Mouse (Mus musculus) G1E (cell line): ENCODE results near the gene Olfr1130. TPM values are rescaled to one million over a fixed set of nuclear protein-coding genes. Genes with fewer than 3 reads are reported as not detected.
"Not testable (repeated sequence)": the region's sequence is repeated elsewhere in the genome, so short reads cannot be mapped to it uniquely, and the experiment has no call there.

Source experiments
- ATAC-seq: 2 replicates; pipeline ENCODE4 v1.8.0; 2016; ENCODE audit warnings: mild to moderate bottlenecking; ENCODE audit not compliant: insufficient number of reproducible peaks, poor library complexity, low FRiP score, severe bottlenecking; ENCODE audit errors: extremely low read depth
- DNase-seq: peaks from one replicate; pipeline ENCODE4 v3.0.0; 2012; ENCODE audit warnings: low spot score
- H3K27me3 ChIP-seq: 2 replicates; pipeline ENCODE4 v1.6.1; 2012; ENCODE audit warnings: mild to moderate bottlenecking, low read length, inconsistent platforms; ENCODE audit not compliant: insufficient read depth
- H3K36me3 ChIP-seq: replicated peaks from 2 replicates; pipeline ENCODE3; 2012; ENCODE audit warnings: mild to moderate bottlenecking, inconsistent platforms
- H3K4me1 ChIP-seq: 2 replicates; pipeline ENCODE4 v1.6.1; 2012; ENCODE audit warnings: low read depth, low read length, inconsistent platforms, mixed read lengths; ENCODE audit not compliant: insufficient read depth
- H3K4me3 ChIP-seq: 2 replicates; pipeline ENCODE4 v1.5.1; 2012; ENCODE audit warnings: low read depth, mild to moderate bottlenecking, inconsistent platforms, low read length, moderate library complexity, mixed read lengths
- H3K9me3 ChIP-seq: replicated peaks from 2 replicates; pipeline ENCODE4 v1.6.1; 2012; ENCODE audit warnings: inconsistent platforms
- CTCF ChIP-seq: IDR thresholded peaks from 2 replicates; pipeline ENCODE4 v1.5.1; 2012; ENCODE audit warnings: low read depth, low read length, inconsistent platforms, mixed read lengths
- GATA1 ChIP-seq: IDR thresholded peaks from 2 replicates; pipeline ENCODE4 v1.6.1; 2012; ENCODE audit warnings: borderline replicate concordance, low read length, inconsistent platforms, mixed read lengths
- GATA2 ChIP-seq: IDR thresholded peaks from 2 replicates; pipeline ENCODE4 v1.6.1; 2012; ENCODE audit warnings: low read depth, low read length, inconsistent platforms, borderline replicate concordance
- POLR2AphosphoS5 ChIP-seq: IDR thresholded peaks from 2 replicates; pipeline ENCODE4 v1.6.1; 2012; ENCODE audit warnings: low read depth, low read length, inconsistent platforms; ENCODE audit not compliant: insufficient replicate concordance
- TAL1 ChIP-seq: conservative IDR thresholded peaks from 2 replicates; pipeline ENCODE4 v1.6.1; 2012; ENCODE audit warnings: low read depth, low read length, inconsistent platforms, mixed read lengths
- polyA plus RNA-seq: library from polyadenylated mRNA; stranded (reverse); fragments of >175 nt; gene quantifications from 2 replicates; pipeline ENCODE4 v1.2.3, GENCODE M21; 2012
- total RNA-seq, 2 experiments: library from RNA; stranded (forward) in 1 of 2; stranded (reverse) in 1 of 2; fragments of 200-1000 nt in 1 of 2; fragments of >200 nt in 1 of 2; fragmentation: Nextera tagmentation in 1 of 2; gene quantifications; 2 replicates each; pipeline ENCODE4 v1.2.3; 2014 to 2017

Gene Olfr1130
- total RNA-seq (2014; fragmentation: Nextera tagmentation): not detected in 2 replicates
- total RNA-seq (2017): 0.11 and 0.12 TPM in 2 replicates
- not detected in 2 replicates for polyA plus RNA-seq

- not testable (repeated sequence) for H3K4me3 ChIP-seq, DNase-seq, ATAC-seq, H3K4me1 ChIP-seq, H3K27me3 ChIP-seq, H3K36me3 ChIP-seq
- peaks cover 11% of the 10 kb centered on the region; the same call in 1 of the 2 replicates for H3K9me3 ChIP-seq
Observed at GRCm38 (mm10) chr2:87605912-87606311, at the start of gene Olfr1130. Gene Olfr1130, plus strand, starts transcription at chr2:87606212.

GRCm38 (mm10) chr2:87573602-87574001 lies 32.4 kb upstream of the Olfr1130 start, which contains the start of gene Olfr1129:
Gene Olfr1129, plus strand, starts transcription at chr2:87573902.
- H3K4me1 ChIP-seq, ATAC-seq, H3K36me3 ChIP-seq, DNase-seq, H3K4me3 ChIP-seq, H3K27me3 ChIP-seq, H3K9me3 ChIP-seq: not testable (repeated sequence)

- DNase-seq (no peak), ATAC-seq (no peak)
- no peak for TF ChIP-seq CTCF
- no peak for TF ChIP-seq TAL1
- TF ChIP-seq POLR2AphosphoS5: no peak
- TF ChIP-seq GATA2: no peak
- TF ChIP-seq GATA1: no peak
Observed at GRCm38 (mm10) chr2:87626804-87627203, 20.8 kb downstream of the Olfr1130 start, which contains the start of gene Olfr1131. Gene Olfr1131, plus strand, starts transcription at chr2:87627104.

GRCm38 (mm10) chr2:87637435-87637834 lies 31.4 kb downstream of the Olfr1130 start, which contains the start of gene Olfr1132:
Gene Olfr1132, minus strand, starts transcription at chr2:87637535.
- TF ChIP-seq POLR2AphosphoS5 (no peak), GATA1 (no peak), GATA2 (no peak), TAL1 (no peak), CTCF (no peak)
- Histone ChIP-seq H3K4me1 (no peaks in the 10 kb centered on the region), H3K36me3 (no peaks in the 10 kb centered on the region), H3K4me3 (no peak within 1 kb of the TSS), H3K9me3 (no peaks in the 10 kb centered on the region), H3K27me3 (no peaks in the 10 kb centered on the region)
- DNase-seq: no peak
- ATAC-seq: no peak

More at GRCm38 (mm10) chr2:87626804-87627203, 20.8 kb downstream of the Olfr1130 start, which contains the start of gene Olfr1131:
- no peak within 1 kb of the TSS for H3K4me3 ChIP-seq
- H3K27me3 ChIP-seq: no peaks in the 10 kb centered on the region
- peaks cover 5% of the 10 kb centered on the region for H3K9me3 ChIP-seq
- no peaks in the 10 kb centered on the region for H3K4me1 ChIP-seq
- H3K36me3 ChIP-seq: no peaks in the 10 kb centered on the region

GRCm38 (mm10) chr2:87642441-87642840 lies 36.4 kb downstream of the Olfr1130 start:
- Histone ChIP-seq H3K4me3 (no peak overlapping the region), H3K9me3 (no peaks in the 10 kb centered on the region), H3K4me1 (no peaks in the 10 kb centered on the region), H3K36me3 (no peaks in the 10 kb centered on the region), H3K27me3 (no peaks in the 10 kb centered on the region)
- DNase-seq (no peak), ATAC-seq (no peak)
- no peak for TF ChIP-seq GATA2
- no peak for TF ChIP-seq POLR2AphosphoS5
- no peak for TF ChIP-seq CTCF
- no peak for TF ChIP-seq TAL1
- no peak for TF ChIP-seq GATA1

DNA sequence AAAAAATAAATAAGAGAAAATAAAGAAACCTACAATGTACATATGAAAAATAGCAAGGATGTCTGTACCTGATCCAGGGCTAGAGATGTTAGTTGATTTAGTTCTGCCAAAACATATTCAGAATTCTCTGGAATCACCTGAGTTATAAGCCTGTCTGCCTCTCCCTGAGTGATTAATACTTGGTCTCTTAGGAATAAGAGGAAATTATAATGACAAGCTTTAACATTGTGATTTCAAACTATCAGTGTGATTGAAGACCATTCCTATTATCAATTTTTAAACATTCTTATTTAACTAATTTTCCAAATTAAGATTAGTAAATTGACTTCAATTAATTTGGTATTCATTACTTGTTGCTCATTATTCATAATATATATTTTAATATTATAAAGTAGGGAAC lies 41.3 kb downstream of the Olfr1130 start, which contains the start of gene Olfr1133:
Gene Olfr1133 (minus strand): TSS at position 101 of the 400 bp plus-strand sequence.
- Histone ChIP-seq H3K36me3 (no peaks in the 10 kb centered on the region), H3K4me3 (no peak within 1 kb of the TSS), H3K9me3 (no peaks in the 10 kb centered on the region), H3K27me3 (no peaks in the 10 kb centered on the region), H3K4me1 (no peaks in the 10 kb centered on the region)
- DNase-seq (no peak), ATAC-seq (no peak)
- TF ChIP-seq POLR2AphosphoS5: no peak
- TF ChIP-seq GATA1: no peak
- TF ChIP-seq GATA2: no peak
- no peak for TF ChIP-seq CTCF
- no peak for TF ChIP-seq TAL1

DNA sequence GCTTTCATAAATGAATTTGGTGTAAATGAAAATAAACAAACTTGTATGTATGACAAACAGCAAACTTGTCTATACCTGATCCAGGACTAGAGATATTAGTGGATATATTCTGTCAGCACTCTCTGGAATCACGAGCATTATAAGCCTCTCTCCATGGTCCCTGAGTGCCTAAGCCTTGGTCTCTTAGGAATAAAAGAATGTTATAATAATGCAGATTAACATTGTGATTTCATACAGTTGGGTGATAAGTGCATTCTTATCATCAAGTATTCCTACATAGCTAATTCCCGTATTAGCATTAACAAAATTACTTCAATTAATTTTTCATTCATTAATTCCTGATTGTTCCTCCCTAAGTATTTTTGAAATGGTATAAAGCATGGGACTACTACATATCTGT lies 52.3 kb downstream of the Olfr1130 start, which contains the start of gene Olfr1134:
Gene Olfr1134 (minus strand): TSS at position 101 of the 400 bp plus-strand sequence.
- H3K4me3 ChIP-seq: no peak within 1 kb of the TSS
- H3K9me3 ChIP-seq: peaks cover 9% of the 10 kb centered on the region; the same call in 1 of the 2 replicates
- H3K27me3 ChIP-seq: no peaks in the 10 kb centered on the region
- no peaks in the 10 kb centered on the region for H3K36me3 ChIP-seq
- no peak for DNase-seq
- no peak for ATAC-seq
- TF ChIP-seq GATA2: no peak
- no peaks in the 10 kb centered on the region for H3K4me1 ChIP-seq

Other genes with a start within 250 kb of the Olfr1130 start
Only the 20 nearest of the 26 such genes appear.
- gene Olfr1123, start 189.6 kb upstream of the Olfr1130 start, total RNA-seq (2014; fragmentation: Nextera tagmentation): not detected in 2 replicates
- 0.05 TPM in 1 of 2 replicates, not detected in the other for gene Olfr1123, start 189.6 kb upstream of the Olfr1130 start, total RNA-seq (2017)
- gene Olfr1123, start 189.6 kb upstream of the Olfr1130 start, polyA plus RNA-seq: not detected in 2 replicates
- not detected in 2 replicates for gene Olfr1124, start 175.9 kb upstream of the Olfr1130 start, total RNA-seq (2014; fragmentation: Nextera tagmentation)
- 0.16 TPM in 1 of 2 replicates, not detected in the other for gene Olfr1124, start 175.9 kb upstream of the Olfr1130 start, total RNA-seq (2017)
- gene Olfr1124, start 175.9 kb upstream of the Olfr1130 start, polyA plus RNA-seq: not detected in 2 replicates
- not detected in 2 replicates for gene Olfr1126, start 152.2 kb upstream of the Olfr1130 start, total RNA-seq (2014; fragmentation: Nextera tagmentation)
- gene Olfr1126, start 152.2 kb upstream of the Olfr1130 start, total RNA-seq (2017): 0.27 TPM in 1 of 2 replicates, not detected in the other
- gene Olfr1126, start 152.2 kb upstream of the Olfr1130 start, polyA plus RNA-seq: not detected in 2 replicates
- not detected in 2 replicates for gene Pramel7, start 109.1 kb upstream of the Olfr1130 start, total RNA-seq (2014; fragmentation: Nextera tagmentation)
- gene Pramel7, start 109.1 kb upstream of the Olfr1130 start, total RNA-seq (2017): 0.12 TPM in 1 of 2 replicates, not detected in the other
- not detected in 2 replicates for gene Pramel7, start 109.1 kb upstream of the Olfr1130 start, polyA plus RNA-seq
- gene Pramel6, start 99.6 kb upstream of the Olfr1130 start, total RNA-seq (2014; fragmentation: Nextera tagmentation): not detected in 2 replicates
- gene Pramel6, start 99.6 kb upstream of the Olfr1130 start, total RNA-seq (2017): 0.44 TPM in 1 of 2 replicates, not detected in the other
- gene Pramel6, start 99.6 kb upstream of the Olfr1130 start, polyA plus RNA-seq: not detected in 2 replicates
- not detected in 2 replicates for gene Olfr153, start 74.4 kb upstream of the Olfr1130 start, total RNA-seq (2014; fragmentation: Nextera tagmentation)
- gene Olfr153, start 74.4 kb upstream of the Olfr1130 start, total RNA-seq (2017): 0.11 TPM in 1 of 2 replicates, not detected in the other
- not detected in 2 replicates for gene Olfr153, start 74.4 kb upstream of the Olfr1130 start, polyA plus RNA-seq
- not detected in 2 replicates for gene Olfr1128, start 60.7 kb upstream of the Olfr1130 start, total RNA-seq (2014; fragmentation: Nextera tagmentation)
- not detected in 2 replicates for gene Olfr1128, start 60.7 kb upstream of the Olfr1130 start, total RNA-seq (2017)
- gene Olfr1128, start 60.7 kb upstream of the Olfr1130 start, polyA plus RNA-seq: not detected in 2 replicates
- not detected in 2 replicates for gene Olfr1129, start 32.3 kb upstream of the Olfr1130 start, total RNA-seq (2014; fragmentation: Nextera tagmentation)
- gene Olfr1129, start 32.3 kb upstream of the Olfr1130 start, total RNA-seq (2017): 0.06 and 0.49 TPM in 2 replicates
- not detected in 2 replicates for gene Olfr1129, start 32.3 kb upstream of the Olfr1130 start, polyA plus RNA-seq
- gene Olfr1131, start 20.9 kb downstream of the Olfr1130 start, total RNA-seq (2014; fragmentation: Nextera tagmentation): not detected in 2 replicates
- 0.22 TPM in 1 of 2 replicates, not detected in the other for gene Olfr1131, start 20.9 kb downstream of the Olfr1130 start, total RNA-seq (2017)
- gene Olfr1131, start 20.9 kb downstream of the Olfr1130 start, polyA plus RNA-seq: not detected in 2 replicates
- not detected in 2 replicates for gene Olfr1132, start 31.3 kb downstream of the Olfr1130 start, total RNA-seq (2014; fragmentation: Nextera tagmentation)
- gene Olfr1132, start 31.3 kb downstream of the Olfr1130 start, total RNA-seq (2017): 0.05 TPM in 1 of 2 replicates, not detected in the other
- not detected in 2 replicates for gene Olfr1132, start 31.3 kb downstream of the Olfr1130 start, polyA plus RNA-seq
- gene Olfr1133, start 41.2 kb downstream of the Olfr1130 start, total RNA-seq (2014; fragmentation: Nextera tagmentation): not detected in 2 replicates
- not detected in 2 replicates for gene Olfr1133, start 41.2 kb downstream of the Olfr1130 start, total RNA-seq (2017)
- not detected in 2 replicates for gene Olfr1133, start 41.2 kb downstream of the Olfr1130 start, polyA plus RNA-seq
- gene Olfr1134, start 52.2 kb downstream of the Olfr1130 start, total RNA-seq (2014; fragmentation: Nextera tagmentation): not detected in 2 replicates
- not detected in 2 replicates for gene Olfr1134, start 52.2 kb downstream of the Olfr1130 start, total RNA-seq (2017)
- gene Olfr1134, start 52.2 kb downstream of the Olfr1130 start, polyA plus RNA-seq: not detected in 2 replicates
- gene Olfr1135, start 67.5 kb downstream of the Olfr1130 start, total RNA-seq (2014; fragmentation: Nextera tagmentation): not detected in 2 replicates
- gene Olfr1135, start 67.5 kb downstream of the Olfr1130 start, total RNA-seq (2017): 0.05 TPM in 1 of 2 replicates, not detected in the other
- gene Olfr1135, start 67.5 kb downstream of the Olfr1130 start, polyA plus RNA-seq: not detected in 2 replicates
- not detected in 2 replicates for gene Olfr1136, start 87.7 kb downstream of the Olfr1130 start, total RNA-seq (2014; fragmentation: Nextera tagmentation)
- gene Olfr1136, start 87.7 kb downstream of the Olfr1130 start, total RNA-seq (2017): 0.17 TPM in 1 of 2 replicates, not detected in the other
- gene Olfr1136, start 87.7 kb downstream of the Olfr1130 start, polyA plus RNA-seq: not detected in 2 replicates
- gene Olfr1137, start 107.0 kb downstream of the Olfr1130 start, total RNA-seq (2014; fragmentation: Nextera tagmentation): not detected in 2 replicates
- gene Olfr1137, start 107.0 kb downstream of the Olfr1130 start, total RNA-seq (2017): 0.11 and 0.29 TPM in 2 replicates
- gene Olfr1137, start 107.0 kb downstream of the Olfr1130 start, polyA plus RNA-seq: not detected in 2 replicates
- gene Olfr1138, start 133.8 kb downstream of the Olfr1130 start, total RNA-seq (2014; fragmentation: Nextera tagmentation): not detected in 2 replicates
- 0.33 TPM in 1 of 2 replicates, not detected in the other for gene Olfr1138, start 133.8 kb downstream of the Olfr1130 start, total RNA-seq (2017)
- not detected in 2 replicates for gene Olfr1138, start 133.8 kb downstream of the Olfr1130 start, polyA plus RNA-seq
- not detected in 2 replicates for gene Olfr1140, start 137.5 kb downstream of the Olfr1130 start, total RNA-seq (2014; fragmentation: Nextera tagmentation)
- 0.16 TPM in 1 of 2 replicates, not detected in the other for gene Olfr1140, start 137.5 kb downstream of the Olfr1130 start, total RNA-seq (2017)
- gene Olfr1140, start 137.5 kb downstream of the Olfr1130 start, polyA plus RNA-seq: not detected in 2 replicates
- gene Olfr1141, start 147.8 kb downstream of the Olfr1130 start, total RNA-seq (2014; fragmentation: Nextera tagmentation): not detected in 2 replicates
- 0.17 TPM in 1 of 2 replicates, not detected in the other for gene Olfr1141, start 147.8 kb downstream of the Olfr1130 start, total RNA-seq (2017)
- not detected in 2 replicates for gene Olfr1141, start 147.8 kb downstream of the Olfr1130 start, polyA plus RNA-seq
- not detected in 2 replicates for gene Olfr152, start 173.3 kb downstream of the Olfr1130 start, total RNA-seq (2014; fragmentation: Nextera tagmentation)
- gene Olfr152, start 173.3 kb downstream of the Olfr1130 start, total RNA-seq (2017): 0.16 TPM in 1 of 2 replicates, not detected in the other
- not detected in 2 replicates for gene Olfr152, start 173.3 kb downstream of the Olfr1130 start, polyA plus RNA-seq
- not detected in 2 replicates for gene Olfr1143, start 194.4 kb downstream of the Olfr1130 start, total RNA-seq (2014; fragmentation: Nextera tagmentation)
- 0.05 and 0.29 TPM in 2 replicates for gene Olfr1143, start 194.4 kb downstream of the Olfr1130 start, total RNA-seq (2017)
- not detected in 2 replicates for gene Olfr1143, start 194.4 kb downstream of the Olfr1130 start, polyA plus RNA-seq